Mouse (Mus musculus): ENCODE results near the gene Trim71.
A peak's percentile ranks its signal among the peaks of the same experiment; 100 is the strongest.
"Not testable (repeated sequence)": the region's sequence is repeated elsewhere in the genome, so short reads cannot be mapped to it uniquely, and the experiment has no call there.

Gene Trim71

GRCm38 (mm10) chr9:114527085-114527484 lies 37.1 kb downstream of the Trim71 start:
- DNase-seq (ENCODE audit: inconsistent age in 2 of 2, low spot score in 1 of 2) = peak; percentile 55 to 70

- DNase-seq (ENCODE audit: inconsistent age in 2 of 2, low spot score in 1 of 2) = no peak
Measured at GRCm38 (mm10) chr9:114526581-114526980, 37.6 kb downstream of the Trim71 start.

- no peak for DNase-seq (ENCODE audit: inconsistent age in 2 of 2, low spot score in 1 of 2)
Measured at GRCm38 (mm10) chr9:114525891-114526290, 38.3 kb downstream of the Trim71 start.

- DNase-seq (ENCODE audit: inconsistent age in 2 of 2, low spot score in 1 of 2) = no peak
Measured at GRCm38 (mm10) chr9:114525073-114525633, 39.0 kb downstream of the Trim71 start.

GRCm38 (mm10) chr9:114522501-114522900 lies 41.7 kb downstream of the Trim71 start:
- DNase-seq (ENCODE audit: inconsistent age in 2 of 2, low spot score in 1 of 2) = no peak

GRCm38 (mm10) chr9:114522041-114522440 lies 42.1 kb downstream of the Trim71 start:
- DNase-seq (ENCODE audit: inconsistent age in 2 of 2, low spot score in 1 of 2) = no peak

GRCm38 (mm10) chr9:114520529-114520928 lies 43.6 kb downstream of the Trim71 start:
- not testable (repeated sequence) for DNase-seq (ENCODE audit: inconsistent age in 2 of 2, low spot score in 1 of 2)

- DNase-seq (ENCODE audit: inconsistent age in 2 of 2, low spot score in 1 of 2) = no peak
Measured at GRCm38 (mm10) chr9:114518812-114519477, 45.2 kb downstream of the Trim71 start.

GRCm38 (mm10) chr9:114517924-114518497 lies 46.2 kb downstream of the Trim71 start:
- DNase-seq (ENCODE audit: inconsistent age in 2 of 2, low spot score in 1 of 2) = no peak

GRCm38 (mm10) chr9:114515364-114515763 lies 48.8 kb downstream of the Trim71 start, which contains the start of gene C130032M10Rik:
Gene C130032M10Rik, plus strand, starts transcription at chr9:114515697.
- DNase-seq (ENCODE audit: inconsistent age in 2 of 2, low spot score in 1 of 2) = peak in 1 of 2 experiments; percentile 40

- no peak for DNase-seq (ENCODE audit: inconsistent age in 2 of 2, low spot score in 1 of 2)
Measured at GRCm38 (mm10) chr9:114512831-114513230, 51.3 kb downstream of the Trim71 start.

- DNase-seq (ENCODE audit: inconsistent age in 2 of 2, low spot score in 1 of 2) = no peak
Measured at GRCm38 (mm10) chr9:114509785-114510184, 54.4 kb downstream of the Trim71 start.

- DNase-seq (ENCODE audit: inconsistent age in 2 of 2, low spot score in 1 of 2) = no peak
Measured at GRCm38 (mm10) chr9:114507421-114507820, 56.7 kb downstream of the Trim71 start.

- DNase-seq (ENCODE audit: inconsistent age in 2 of 2, low spot score in 1 of 2) = no peak
Measured at GRCm38 (mm10) chr9:114506564-114506963, 57.6 kb downstream of the Trim71 start.

GRCm38 (mm10) chr9:114504816-114505215 lies 59.4 kb downstream of the Trim71 start, which contains the start of gene Ccr4:
Gene Ccr4, minus strand, starts transcription at chr9:114504916.
- no peak for DNase-seq (ENCODE audit: inconsistent age in 2 of 2, low spot score in 1 of 2)

GRCm38 (mm10) chr9:114502711-114503427 lies 61.3 kb downstream of the Trim71 start:
- no peak for DNase-seq (ENCODE audit: inconsistent age in 2 of 2, low spot score in 1 of 2)

- DNase-seq (ENCODE audit: inconsistent age in 2 of 2, low spot score in 1 of 2) = no peak
Measured at GRCm38 (mm10) chr9:114501913-114502312, 62.3 kb downstream of the Trim71 start.

- DNase-seq (ENCODE audit: inconsistent age in 2 of 2, low spot score in 1 of 2) = no peak
Measured at GRCm38 (mm10) chr9:114501111-114501510, 63.1 kb downstream of the Trim71 start.

- DNase-seq (ENCODE audit: inconsistent age in 2 of 2, low spot score in 1 of 2) = peak; percentile 41 to 83
Measured at GRCm38 (mm10) chr9:114499783-114500515, 64.2 kb downstream of the Trim71 start.

- peak; percentile 77 to 94 for DNase-seq (ENCODE audit: inconsistent age in 2 of 2, low spot score in 1 of 2)
Measured at GRCm38 (mm10) chr9:114498218-114498617, 66.0 kb downstream of the Trim71 start.

- no peak for DNase-seq (ENCODE audit: inconsistent age in 2 of 2, low spot score in 1 of 2)
Measured at GRCm38 (mm10) chr9:114496469-114496868, 67.7 kb downstream of the Trim71 start.
